Mouse (Mus musculus): ENCODE measurements around the gene Adgrl3.
"Not testable (repeated sequence)": the region's sequence is repeated elsewhere in the genome, so short reads cannot be mapped to it uniquely, and the experiment has no call there.

The Adgrl3 gene

DNA sequence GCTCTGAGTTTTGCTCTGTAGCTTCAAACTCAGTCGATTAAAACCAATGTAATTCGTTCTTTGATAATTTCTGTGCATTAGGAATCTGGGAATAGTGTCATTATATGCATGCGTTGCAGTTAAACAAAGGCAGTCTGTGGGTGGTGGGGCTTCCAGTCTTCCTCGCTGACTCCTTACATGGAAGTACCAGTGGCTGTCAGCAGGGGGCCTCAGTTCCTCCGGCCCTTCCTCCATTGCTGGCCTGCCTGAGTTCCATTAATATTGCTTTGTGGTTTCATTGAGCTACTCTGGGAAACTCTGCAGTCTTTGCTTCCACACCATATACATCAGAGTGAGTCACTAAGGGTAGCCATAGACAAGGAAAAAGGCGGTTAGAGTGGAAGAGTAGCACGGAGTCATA, 356.1 kb downstream of the Adgrl3 start:
- DNase-seq (ENCODE audit: low spot score in 2 of 2) = no peak

- no peak for DNase-seq (ENCODE audit: low spot score in 2 of 2)
Observed at GRCm38 (mm10) chr5:81405582-81406143, 385.7 kb downstream of the Adgrl3 start.

GRCm38 (mm10) chr5:81417326-81417725, 397.4 kb downstream of the Adgrl3 start:
- no peak for DNase-seq (ENCODE audit: low spot score in 2 of 2)

GRCm38 (mm10) chr5:81427393-81427792, 407.5 kb downstream of the Adgrl3 start:
- DNase-seq (ENCODE audit: low spot score in 2 of 2) = no peak

DNA sequence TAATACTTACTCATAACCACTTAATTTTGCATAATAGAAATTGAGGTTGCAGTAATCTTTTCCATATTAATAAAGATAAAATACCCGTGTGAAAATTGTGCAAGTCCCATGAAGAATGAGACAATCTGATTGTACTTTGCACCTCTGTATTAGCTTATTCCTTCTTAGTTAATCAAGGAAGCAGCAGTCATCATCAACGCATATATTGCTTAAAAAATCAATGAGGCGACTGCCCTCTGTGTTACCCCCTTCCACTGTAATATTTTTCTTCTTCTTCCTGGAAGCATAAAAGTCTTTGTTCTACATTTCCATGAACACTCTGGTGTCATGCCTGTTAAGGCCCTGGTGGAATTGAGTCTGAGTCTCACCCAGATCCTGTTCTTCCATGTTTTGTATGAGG, 416.4 kb downstream of the Adgrl3 start:
- no peak for DNase-seq (ENCODE audit: low spot score in 2 of 2)

- no peak for DNase-seq (ENCODE audit: low spot score in 2 of 2)
Observed at GRCm38 (mm10) chr5:81442150-81442549, 422.2 kb downstream of the Adgrl3 start.

DNA sequence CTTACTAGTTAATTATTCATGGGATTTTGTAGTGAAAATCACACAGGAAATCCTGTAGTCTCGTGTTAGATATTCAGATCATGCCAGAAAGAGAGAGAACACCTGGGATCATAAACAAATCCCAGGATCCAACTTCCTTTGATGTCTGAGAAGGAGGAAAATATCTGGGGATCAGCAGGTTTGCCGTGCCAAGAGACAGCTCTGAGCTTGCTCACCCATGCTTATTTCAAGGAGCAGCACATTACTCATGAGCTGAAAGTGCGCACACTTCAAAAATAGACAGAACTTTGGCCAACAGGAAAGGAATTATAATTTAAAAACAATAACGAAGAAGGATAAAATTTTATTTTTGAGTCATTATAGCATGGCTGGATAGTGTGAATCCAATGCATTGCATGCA, 446.0 kb downstream of the Adgrl3 start:
- DNase-seq (ENCODE audit: low spot score in 2 of 2) = no peak

DNA sequence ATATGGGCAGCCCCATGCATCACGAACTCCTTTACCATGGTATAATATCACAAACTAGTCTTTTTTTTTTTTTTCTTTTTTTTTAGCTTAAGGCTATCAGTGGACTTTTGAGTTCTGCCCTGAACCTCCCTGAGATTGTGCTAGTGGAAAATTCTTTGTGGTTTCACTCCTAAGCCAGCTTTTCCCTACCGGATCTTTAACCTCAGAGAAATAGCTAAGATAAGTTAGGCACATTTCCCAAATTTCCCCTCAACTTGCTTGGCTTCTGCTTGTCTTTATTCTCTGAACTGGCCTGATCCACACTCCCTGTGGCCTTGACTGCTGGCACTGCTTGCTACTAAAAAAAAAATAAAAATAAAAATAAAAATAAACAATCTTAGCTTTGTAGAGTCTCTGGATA, 454.7 kb downstream of the Adgrl3 start:
- no peak for DNase-seq (ENCODE audit: low spot score in 2 of 2)

GRCm38 (mm10) chr5:81475406-81475805, 455.5 kb downstream of the Adgrl3 start:
- no peak for DNase-seq (ENCODE audit: low spot score in 2 of 2)

DNA sequence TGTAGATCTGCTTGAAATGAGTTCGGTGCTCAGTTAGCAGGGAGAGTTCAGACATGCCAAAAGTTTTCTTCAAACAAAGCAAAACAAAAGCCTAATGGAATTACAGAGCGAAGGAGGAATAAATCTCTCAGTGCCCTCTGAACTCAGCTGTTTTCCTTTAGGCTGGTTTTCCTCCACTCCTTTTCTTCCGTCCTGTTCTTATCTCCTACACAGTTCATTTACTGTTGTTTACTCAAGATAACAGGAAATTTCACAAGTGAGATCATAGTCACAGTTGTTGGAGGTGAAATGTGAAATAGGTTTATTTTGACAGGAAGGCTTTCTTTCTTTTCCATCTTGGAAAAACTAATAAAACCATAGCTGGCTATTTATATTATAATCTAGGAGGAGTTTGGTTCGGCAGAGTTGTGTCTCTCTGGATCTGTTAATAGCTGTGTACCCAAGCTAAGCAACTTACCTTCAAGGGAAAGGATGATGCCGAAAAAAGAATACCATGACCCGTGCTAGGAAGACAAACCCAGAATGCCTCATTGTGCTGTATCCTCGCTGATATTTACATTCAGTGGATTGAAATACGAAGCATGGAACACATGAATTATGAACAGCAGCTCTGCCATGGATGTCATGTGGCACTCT, 456.2 kb downstream of the Adgrl3 start:
- no peak for DNase-seq (ENCODE audit: low spot score in 2 of 2)

DNA sequence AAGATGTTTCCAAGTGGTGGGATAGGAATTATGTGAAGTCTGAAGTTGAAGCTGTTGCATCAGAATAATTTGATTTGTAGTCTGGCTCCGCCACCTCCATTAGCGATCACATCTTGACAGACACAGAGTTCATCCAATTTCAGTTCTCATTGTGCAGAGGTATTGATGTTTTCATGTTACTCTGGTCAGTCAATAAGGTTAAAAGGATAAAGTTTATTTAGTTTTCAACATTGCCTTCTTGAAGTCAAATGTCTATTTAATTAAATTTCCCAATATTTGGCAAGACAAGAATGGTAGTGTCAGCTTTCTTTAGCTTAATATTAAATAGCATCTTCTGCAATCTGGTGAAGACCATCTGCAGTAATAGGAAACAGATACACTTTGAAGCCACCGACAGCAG, 461.0 kb downstream of the Adgrl3 start:
- no peak for DNase-seq (ENCODE audit: low spot score in 2 of 2)

GRCm38 (mm10) chr5:81483890-81484289, 464.0 kb downstream of the Adgrl3 start:
- DNase-seq (ENCODE audit: low spot score in 2 of 2) = no peak

GRCm38 (mm10) chr5:81501076-81501475, 481.1 kb downstream of the Adgrl3 start:
- no peak for DNase-seq (ENCODE audit: low spot score in 2 of 2)

GRCm38 (mm10) chr5:81518720-81519496, 499.0 kb downstream of the Adgrl3 start:
- DNase-seq (ENCODE audit: low spot score in 2 of 2) = no peak

DNA sequence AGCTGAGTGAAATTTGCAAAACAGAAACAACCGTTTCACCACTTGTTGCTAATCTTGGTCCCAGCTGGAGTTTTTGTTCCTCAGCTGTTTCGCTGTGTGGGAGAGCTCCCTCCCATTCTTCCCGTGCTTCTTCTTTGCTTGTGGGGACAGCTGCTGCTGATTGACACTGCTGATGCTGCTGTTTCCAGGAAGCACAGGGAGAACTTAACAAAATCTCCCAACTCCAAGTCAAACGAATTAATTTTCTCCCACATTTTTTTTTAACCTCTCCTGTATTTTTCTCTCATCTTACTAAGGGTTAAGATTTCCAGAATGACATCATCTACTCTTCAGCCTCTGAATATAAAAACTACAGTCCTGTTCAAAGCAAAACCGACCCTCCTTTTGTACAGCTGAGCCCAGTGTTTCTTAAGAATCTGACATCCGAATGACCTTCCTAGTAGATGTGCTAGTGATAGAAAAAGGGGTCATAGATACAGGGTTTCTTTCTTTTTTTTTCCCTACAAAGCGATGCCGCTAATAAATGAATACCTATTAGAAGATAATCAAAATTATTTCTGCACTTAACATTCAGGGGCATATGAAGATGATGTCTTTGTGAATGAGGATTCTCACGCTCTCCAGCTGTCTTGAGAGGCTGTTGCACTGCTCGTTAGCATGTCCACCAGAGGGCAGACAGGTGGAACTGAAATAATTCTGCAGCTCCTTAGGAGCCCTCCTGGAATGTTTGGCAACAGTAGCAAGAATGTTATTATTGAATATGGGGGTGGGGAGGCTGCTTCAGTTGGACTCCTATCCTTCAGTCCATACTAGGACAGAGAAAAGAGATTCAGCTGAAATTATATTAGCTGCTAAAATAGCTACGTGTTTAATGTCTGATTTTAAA, 499.8 kb downstream of the Adgrl3 start:
- DNase-seq (ENCODE audit: low spot score in 2 of 2) = no peak

GRCm38 (mm10) chr5:81522760-81523159, 502.8 kb downstream of the Adgrl3 start:
- DNase-seq (ENCODE audit: low spot score in 2 of 2) = no peak

DNA sequence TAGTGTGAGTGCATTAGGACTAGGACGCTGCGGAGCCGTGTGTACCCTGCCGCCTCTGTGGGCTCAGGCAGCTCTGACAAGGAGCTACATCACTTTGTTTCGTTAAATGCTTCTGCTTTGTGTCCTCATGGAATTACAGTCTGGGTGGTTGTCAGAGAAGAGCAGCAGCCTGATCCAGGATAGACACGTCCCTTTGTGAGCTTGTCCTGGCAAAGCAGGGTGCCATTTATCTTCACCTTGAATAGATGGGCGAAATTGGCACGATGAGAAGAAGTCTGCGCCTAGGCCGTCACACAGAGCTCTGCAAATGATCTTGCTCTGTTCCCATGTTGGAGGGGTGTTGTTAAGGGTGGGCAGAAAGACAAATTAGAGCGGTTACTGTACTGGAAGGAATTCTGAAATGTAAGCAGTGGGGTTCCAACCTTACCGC, 504.6 kb downstream of the Adgrl3 start:
- no peak for DNase-seq (ENCODE audit: low spot score in 2 of 2)

- no peak for DNase-seq (ENCODE audit: low spot score in 2 of 2)
Observed at GRCm38 (mm10) chr5:81525326-81525725, 505.4 kb downstream of the Adgrl3 start.

- DNase-seq (ENCODE audit: low spot score in 2 of 2) = no peak
Observed at GRCm38 (mm10) chr5:81531639-81532038, 511.7 kb downstream of the Adgrl3 start.

GRCm38 (mm10) chr5:81550211-81550610, 530.3 kb downstream of the Adgrl3 start:
- no peak for DNase-seq (ENCODE audit: low spot score in 2 of 2)

GRCm38 (mm10) chr5:81555149-81555548, 535.2 kb downstream of the Adgrl3 start:
- not testable (repeated sequence) for DNase-seq (ENCODE audit: low spot score in 2 of 2)

DNA sequence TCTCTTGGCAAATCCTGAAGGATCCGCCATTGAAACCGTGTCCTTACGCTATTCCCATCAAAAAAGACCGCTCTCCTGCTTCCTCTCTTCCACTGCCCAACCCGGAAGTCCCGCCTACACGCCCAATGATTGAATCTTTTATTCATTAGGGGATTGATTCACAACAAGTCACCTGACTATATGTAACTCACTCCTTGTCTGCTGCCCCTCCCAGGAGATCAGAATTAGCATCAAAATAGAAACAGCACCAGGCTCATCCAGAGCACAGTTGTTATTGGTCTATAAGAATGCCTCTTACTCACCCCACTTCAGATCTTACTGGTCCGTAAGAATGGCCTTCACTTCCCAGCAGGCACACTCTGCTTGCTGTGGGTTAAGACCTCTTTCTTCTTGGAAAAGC, 536.1 kb downstream of the Adgrl3 start:
- no peak for DNase-seq (ENCODE audit: low spot score in 2 of 2)

Data from spleen, postnatal 36 days (tissue).